Mouse (Mus musculus) thymus, adult 2 months (tissue): Measurements from ENCODE around the gene Rnf181. TPM values are rescaled to one million over a fixed set of nuclear protein-coding genes. Genes with fewer than 3 reads are reported as not detected.

ENCODE experiments used
- DNase-seq: peaks from one replicate; pipeline ENCODE4 v3.0.0; 2021
- H3K27ac ChIP-seq: fragments of 200-500 bp; 2 replicates; pipeline ENCODE4 v1.5.1; 2012; ENCODE audit warnings: low read length, control low read depth; ENCODE audit not compliant: control insufficient read depth, insufficient read depth
- H3K27me3 ChIP-seq: fragments of 200-500 bp; 2 replicates; pipeline ENCODE4 v1.6.1; 2012; ENCODE audit warnings: mild to moderate bottlenecking, low read length, moderate library complexity, mixed read lengths; ENCODE audit not compliant: control insufficient read depth, insufficient read depth
- H3K36me3 ChIP-seq: fragments of 200-500 bp; 2 replicates; pipeline ENCODE4 v1.6.1; 2012; ENCODE audit warnings: mild to moderate bottlenecking, low read length, moderate library complexity; ENCODE audit not compliant: control insufficient read depth, insufficient read depth
- H3K4me1 ChIP-seq: fragments of 200-500 bp; replicated peaks from 2 replicates; pipeline ENCODE4 v1.6.1; 2012; ENCODE audit warnings: low read length; ENCODE audit not compliant: control insufficient read depth, insufficient read depth
- H3K4me3 ChIP-seq: fragments of 200-500 bp; 2 replicates; pipeline ENCODE4 v1.5.1; 2012; ENCODE audit warnings: mild to moderate bottlenecking, low read length, control low read depth, moderate library complexity; ENCODE audit not compliant: control insufficient read depth, insufficient read depth
- CTCF ChIP-seq: fragments of 200-500 bp; IDR thresholded peaks from 2 replicates; pipeline ENCODE4 v1.5.1; 2012; ENCODE audit warnings: mild to moderate bottlenecking, control low read depth, low read length, moderate library complexity, borderline replicate concordance; ENCODE audit not compliant: control insufficient read depth, poor library complexity, insufficient read depth; ENCODE audit errors: extremely low read depth
- POLR2A ChIP-seq: fragments of 200-500 bp; IDR thresholded peaks from 2 replicates; pipeline ENCODE4 v1.6.1; 2012; ENCODE audit warnings: mild to moderate bottlenecking, low read length, control low read depth, moderate library complexity; ENCODE audit not compliant: control insufficient read depth, poor library complexity, insufficient read depth; ENCODE audit errors: extremely low read depth
- WGBS: fragments of 180-500 bp; shearing (Covaris S2); methylation state at CpG from one replicate; pipeline ENCODE4 v1.1.7; 2018; 5-methylcytosine and 5-hydroxymethylcytosine counted together
- polyA plus RNA-seq: library from polyadenylated mRNA; depleted of rRNA; stranded (reverse); fragments of >200 nt; gene quantifications from 2 replicates; pipeline ENCODE4 v1.2.3, GENCODE M21; 2012

Rnf181 gene
- polyA plus RNA-seq, 1 experiment = 98.9 TPM

DNA sequence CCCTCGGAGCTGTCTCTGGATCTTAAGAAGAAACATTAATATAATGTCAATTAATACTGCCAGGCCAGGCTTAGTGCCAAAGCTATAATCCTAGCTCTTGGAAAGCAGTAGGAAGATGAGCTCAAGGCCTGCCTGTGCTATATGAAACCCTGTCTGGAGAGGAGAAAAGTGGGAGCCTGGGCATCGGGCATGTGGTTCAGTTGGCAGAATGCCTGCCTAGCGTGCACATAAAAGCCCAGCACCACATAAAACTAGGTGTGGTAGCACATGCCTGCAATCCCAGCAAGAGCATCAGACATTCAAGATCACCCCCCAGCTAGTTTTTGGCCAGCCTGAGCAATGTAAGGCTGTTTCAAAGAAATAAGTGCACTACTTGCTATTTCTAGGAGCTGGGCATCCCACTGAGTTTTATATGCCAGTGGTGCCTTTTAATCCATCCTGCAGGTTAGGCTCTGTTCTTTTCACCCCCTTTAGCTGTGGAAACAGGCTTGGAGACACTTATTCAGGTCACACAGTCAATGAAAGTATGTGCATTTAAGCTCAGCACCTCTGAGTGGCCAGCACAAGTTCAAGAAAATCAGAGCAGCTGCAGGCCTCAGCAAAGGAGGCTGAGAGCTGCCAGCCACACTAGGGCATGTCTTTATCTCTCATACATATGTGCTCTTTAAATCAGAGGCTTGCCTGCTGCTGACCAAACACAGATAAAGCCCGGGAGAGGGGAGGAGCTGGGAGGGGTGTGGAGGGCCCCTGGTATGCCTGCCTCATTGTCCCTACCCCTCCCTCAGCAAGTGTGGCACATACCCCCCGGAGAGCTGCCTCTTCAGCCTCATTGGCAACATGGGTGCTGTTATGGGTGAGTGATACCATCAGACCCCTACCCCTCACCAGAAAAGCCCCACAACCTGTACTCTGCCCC lies 9.3 kb downstream of the Rnf181 start:
- Histone ChIP-seq H3K36me3 (peaks cover 13% of the 10 kb centered on the region; the same call in 1 of the 2 replicates), H3K4me1 (peaks cover 20% of the 10 kb centered on the region), H3K27ac (no peak overlapping the region), H3K4me3 (no peak overlapping the region), H3K27me3 (peaks cover 4% of the 10 kb centered on the region; the same call in 1 of the 2 replicates)
- 88% methylated on average over 5 of the region's 5 CpGs for WGBS
- TF ChIP-seq POLR2A = no peak
- TF ChIP-seq CTCF = no peak
- DNase-seq = no peak

DNA sequence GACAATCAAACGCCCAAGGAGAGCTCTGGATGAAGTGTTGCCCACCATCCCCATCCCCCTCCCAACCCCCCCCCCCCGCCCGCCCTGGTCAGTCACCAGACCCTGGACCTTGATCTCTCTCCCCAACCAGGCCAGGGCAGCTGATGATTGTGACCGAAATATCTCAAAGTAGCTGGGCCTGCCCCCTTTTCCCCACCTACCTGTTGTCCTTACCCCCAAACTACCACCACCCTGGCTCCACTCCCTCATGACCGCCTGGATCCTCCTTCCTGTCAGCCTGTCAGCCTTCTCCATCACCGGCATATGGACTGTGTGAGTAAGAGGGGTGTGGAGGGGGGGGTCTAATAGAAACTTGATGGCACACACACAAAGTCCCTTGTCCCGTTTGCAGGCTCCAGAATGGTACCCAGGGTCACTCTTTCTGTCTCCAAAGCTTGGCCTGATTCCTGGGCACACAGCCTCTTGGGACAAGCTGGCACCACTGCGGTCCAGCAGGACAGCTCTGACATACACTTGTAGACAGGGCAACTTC lies 10.7 kb downstream of the Rnf181 start:
- no peak overlapping the region for H3K27ac ChIP-seq
- WGBS = 83% methylated on average over 8 of the region's 8 CpGs
- H3K27me3 ChIP-seq = peaks cover 4% of the 10 kb centered on the region; the same call in 1 of the 2 replicates
- TF ChIP-seq POLR2A = no peak
- TF ChIP-seq CTCF = no peak
- peak overlapping the region; percentile 53; the same call in 1 of the 2 replicates for H3K4me3 ChIP-seq
- H3K36me3 ChIP-seq = peaks cover 13% of the 10 kb centered on the region; the same call in 1 of the 2 replicates
- no peak for DNase-seq
- H3K4me1 ChIP-seq = peaks cover 14% of the 10 kb centered on the region

DNA sequence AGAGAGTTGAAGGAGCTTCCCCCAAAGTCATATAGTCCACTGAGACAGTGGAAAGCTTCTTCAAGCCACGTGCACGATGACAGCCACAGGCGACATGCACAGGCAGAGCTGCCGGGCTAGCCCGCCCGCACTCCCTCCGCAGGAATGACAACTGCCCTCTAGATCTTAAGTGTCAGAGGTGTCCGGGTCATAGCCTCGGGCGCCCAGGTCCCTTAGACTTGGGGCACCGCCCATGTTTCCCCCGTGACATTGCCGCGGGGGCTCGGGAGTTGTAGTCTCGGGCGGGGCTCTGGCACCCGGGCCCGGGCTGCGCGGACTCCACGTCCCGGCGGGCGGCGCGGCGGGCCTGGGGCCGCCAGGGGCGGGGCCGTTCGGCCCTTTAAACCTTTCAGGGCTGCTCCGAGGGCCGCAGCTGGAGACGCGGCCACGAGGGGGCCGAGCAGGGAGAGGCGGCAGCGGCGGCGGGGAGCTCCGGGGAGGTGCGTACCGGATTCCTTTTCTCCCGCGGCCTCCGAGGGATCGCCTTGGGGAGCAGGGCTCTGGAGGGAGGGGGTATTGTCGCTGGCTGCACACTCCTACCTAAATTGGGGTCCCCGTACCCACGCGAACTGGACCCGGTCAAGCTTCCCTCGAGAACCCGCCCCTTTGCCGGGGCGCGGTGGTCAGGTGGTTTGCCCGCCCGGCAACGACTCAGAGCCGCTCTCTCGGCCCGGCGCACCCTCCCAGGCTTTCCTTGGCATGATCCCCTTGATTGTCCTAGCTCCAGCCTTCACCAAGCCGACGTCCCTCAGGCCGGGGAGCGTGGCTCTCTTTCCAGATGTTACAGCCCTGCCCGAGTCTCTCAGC lies 11.5 kb downstream of the Rnf181 start, which contains the start of gene Tmem150a:
Gene Tmem150a (plus strand): TSS at position 382 of the 846 bp plus-strand sequence.
- TF ChIP-seq POLR2A (0 out of 2 replicates have a peak, but pooled peaks have one; percentile 16), CTCF (no peak)
- peaks cover 4% of the 10 kb centered on the region; the same call in 1 of the 2 replicates for H3K27me3 ChIP-seq
- no peak within 1 kb of the TSS for H3K27ac ChIP-seq
- WGBS = 2% methylated on average over 71 of the region's 71 CpGs
- DNase-seq = peak; percentile 43
- peak within 1 kb of the TSS; percentile 53 for H3K4me3 ChIP-seq
- peaks cover 11% of the 10 kb centered on the region for H3K4me1 ChIP-seq
- peaks cover 19% of the 10 kb centered on the region; the same call in 1 of the 2 replicates for H3K36me3 ChIP-seq

DNA sequence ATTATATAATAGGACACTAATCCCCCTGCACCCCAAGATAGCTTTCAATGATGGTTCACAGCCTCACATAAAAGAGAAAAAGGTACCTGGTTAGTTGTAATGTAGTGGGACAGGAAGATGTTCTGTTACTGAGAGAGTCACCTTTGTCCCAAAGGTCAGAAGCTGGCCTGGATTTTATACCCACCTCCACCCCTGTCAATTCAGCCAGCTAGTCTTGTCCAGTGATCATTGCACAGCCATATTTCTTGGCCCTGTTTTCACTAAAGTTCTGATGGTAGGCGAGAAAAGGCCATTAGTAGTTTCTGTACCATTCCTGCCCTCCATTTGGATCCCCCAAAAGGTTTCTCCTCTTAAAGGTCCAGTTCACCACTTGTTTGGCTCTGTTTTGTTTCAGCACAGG lies 12.7 kb downstream of the Rnf181 start:
- TF ChIP-seq CTCF (no peak), POLR2A (no peak)
- WGBS = 95% methylated on average over 1 of the region's 1 CpGs
- Histone ChIP-seq H3K4me3 (no peak overlapping the region), H3K27ac (no peak overlapping the region), H3K27me3 (peaks cover 4% of the 10 kb centered on the region; the same call in 1 of the 2 replicates), H3K36me3 (peaks cover 15% of the 10 kb centered on the region), H3K4me1 (peaks cover 11% of the 10 kb centered on the region)
- no peak for DNase-seq

GRCm38 (mm10) chr6:72352636-72353405 lies 13.9 kb downstream of the Rnf181 start:
- 87% methylated on average over 5 of the region's 5 CpGs for WGBS
- H3K27ac ChIP-seq = no peak overlapping the region
- DNase-seq = no peak
- peaks cover 16% of the 10 kb centered on the region for H3K4me1 ChIP-seq
- peaks cover 18% of the 10 kb centered on the region for H3K36me3 ChIP-seq
- TF ChIP-seq CTCF (no peak), POLR2A (no peak)
- peaks cover 4% of the 10 kb centered on the region; the same call in 1 of the 2 replicates for H3K27me3 ChIP-seq
- no peak overlapping the region for H3K4me3 ChIP-seq

DNA sequence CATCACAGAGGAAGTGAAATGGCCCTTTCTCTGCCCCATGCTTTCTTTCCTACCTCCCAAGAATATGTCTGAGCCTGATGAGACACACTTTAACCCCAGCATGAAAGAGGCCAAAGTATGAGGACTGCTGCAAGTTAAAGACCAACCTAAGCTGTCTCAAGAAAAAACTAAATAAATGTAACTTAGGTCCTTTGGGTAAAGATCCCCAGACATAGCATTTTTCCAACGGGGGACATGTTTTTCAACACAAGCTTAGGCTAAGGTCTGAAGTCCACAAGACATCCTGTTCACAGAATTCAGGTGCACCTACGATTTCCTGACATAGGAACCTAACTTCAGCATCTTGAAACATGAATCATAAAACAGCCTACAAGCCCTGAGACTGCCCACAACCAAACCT lies 16.5 kb downstream of the Rnf181 start:
- TF ChIP-seq POLR2A (no peak), CTCF (no peak)
- WGBS = 86% methylated on average over 2 of the region's 2 CpGs
- Histone ChIP-seq H3K27me3 (no peaks in the 10 kb centered on the region; the same call in 1 of the 2 replicates), H3K4me1 (peaks cover 10% of the 10 kb centered on the region), H3K4me3 (no peak overlapping the region), H3K36me3 (peaks cover 18% of the 10 kb centered on the region), H3K27ac (no peak overlapping the region)
- no peak for DNase-seq
